Mouse (Mus musculus): ENCODE measurements at regions not wholly inside any gene's neighbourhood (a gene's known extent, or its start where the extent isn't known, plus 50 kb on each side); places are given as distances from the start of the nearest gene placed in this dataset.

DNA sequence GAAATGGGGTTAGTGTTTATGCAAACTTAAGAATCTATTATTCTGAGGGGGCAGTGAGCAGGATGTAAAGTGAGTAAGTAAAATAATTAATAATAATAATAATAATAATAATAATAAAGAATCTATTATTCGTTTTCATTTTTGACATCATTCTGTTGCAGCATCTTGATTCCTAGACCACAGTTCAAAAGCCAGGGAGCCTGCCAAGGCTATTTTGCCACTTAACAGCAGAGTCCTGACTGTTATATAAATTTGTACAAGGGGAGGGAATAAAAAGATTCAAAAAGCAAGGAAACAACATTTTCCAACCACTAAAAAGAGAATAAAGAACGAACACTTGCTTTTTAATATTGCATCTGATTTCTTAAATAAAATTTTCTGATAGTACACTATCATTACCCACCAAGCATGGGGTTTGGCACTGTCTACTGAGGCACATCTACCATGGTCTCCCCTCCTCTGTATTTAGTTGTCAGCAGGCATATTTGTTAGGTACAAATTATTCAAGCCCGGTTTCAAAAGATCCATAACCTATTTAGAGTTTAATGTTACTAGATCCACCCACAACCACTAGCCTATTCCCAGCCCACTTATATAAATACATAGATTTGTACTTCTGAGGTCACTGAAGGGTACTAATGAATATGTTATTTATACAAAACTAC is 228.8 kb upstream of the Zic4 start:
- no peak overlapping the region for H3K4me3 ChIP-seq (ENCODE audit: insufficient read depth, low read depth, low read length)
- DNase-seq (ENCODE audit: extremely low read depth, low read depth, low spot score), result no peak
- no peaks in the 10 kb centered on the region for H3K27me3 ChIP-seq (ENCODE audit: control insufficient read depth, insufficient read depth, low read length)
- H3K27ac ChIP-seq (replicated peaks; ENCODE audit: insufficient read depth, low read depth, low read length), result no peak overlapping the region
- 82% methylated on average over 3 of the region's 3 CpGs for WGBS
- no peak overlapping the region for H3K9ac ChIP-seq (ENCODE audit: low read depth, low read length)
- no peaks in the 10 kb centered on the region for H3K79me2 ChIP-seq (ENCODE audit: control insufficient read depth, insufficient read depth, low read length)
- H3K4me1 ChIP-seq (ENCODE audit: control insufficient read depth, insufficient read depth, low read length), result no peaks in the 10 kb centered on the region
- no peaks in the 10 kb centered on the region for H3K36me3 ChIP-seq (ENCODE audit: control insufficient read depth, insufficient read depth, low read length)
- TF ChIP-seq POLR2A (IDR thresholded peaks at IDR 0.05; ENCODE audit: extremely low read depth, insufficient read depth, low read length), result no peak
- no peak for TF ChIP-seq CTCF (IDR thresholded peaks at IDR 0.05; ENCODE audit: low read depth, low read length)

DNA sequence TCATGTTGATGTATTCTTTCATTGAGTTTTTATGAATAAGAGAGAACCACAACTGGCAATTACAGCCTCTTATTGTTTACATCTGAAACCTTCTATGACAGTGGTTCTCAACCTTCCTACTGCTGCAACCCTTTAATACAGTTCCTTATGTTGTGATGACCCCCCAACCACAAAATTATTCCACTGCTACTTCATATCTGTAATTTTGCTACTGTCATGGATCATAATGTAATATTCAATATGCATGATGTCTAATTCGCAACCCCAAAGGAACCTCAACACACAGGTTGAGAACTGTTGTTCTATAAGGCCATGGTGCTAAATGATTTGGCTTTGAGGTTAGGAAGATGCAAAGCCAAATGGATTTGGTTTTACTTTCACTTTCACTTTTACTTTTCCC is 227.9 kb upstream of the Zic4 start:
- Histone ChIP-seq H3K4me1 (ENCODE audit: control insufficient read depth, insufficient read depth, low read length) (no peaks in the 10 kb centered on the region), H3K9ac (ENCODE audit: low read depth, low read length) (no peak overlapping the region), H3K27me3 (ENCODE audit: control insufficient read depth, insufficient read depth, low read length) (no peaks in the 10 kb centered on the region), H3K36me3 (ENCODE audit: control insufficient read depth, insufficient read depth, low read length) (no peaks in the 10 kb centered on the region), H3K27ac (replicated peaks; ENCODE audit: insufficient read depth, low read depth, low read length) (no peak overlapping the region), H3K79me2 (ENCODE audit: control insufficient read depth, insufficient read depth, low read length) (no peaks in the 10 kb centered on the region), H3K4me3 (ENCODE audit: insufficient read depth, low read depth, low read length) (no peak overlapping the region)
- peak; percentile 46 for DNase-seq (ENCODE audit: extremely low read depth, low read depth, low spot score)
- no peak for TF ChIP-seq POLR2A (IDR thresholded peaks at IDR 0.05; ENCODE audit: extremely low read depth, insufficient read depth, low read length)
- no peak for TF ChIP-seq CTCF (IDR thresholded peaks at IDR 0.05; ENCODE audit: low read depth, low read length)
- WGBS, result 91% methylated on average over 1 of the region's 1 CpGs

DNA sequence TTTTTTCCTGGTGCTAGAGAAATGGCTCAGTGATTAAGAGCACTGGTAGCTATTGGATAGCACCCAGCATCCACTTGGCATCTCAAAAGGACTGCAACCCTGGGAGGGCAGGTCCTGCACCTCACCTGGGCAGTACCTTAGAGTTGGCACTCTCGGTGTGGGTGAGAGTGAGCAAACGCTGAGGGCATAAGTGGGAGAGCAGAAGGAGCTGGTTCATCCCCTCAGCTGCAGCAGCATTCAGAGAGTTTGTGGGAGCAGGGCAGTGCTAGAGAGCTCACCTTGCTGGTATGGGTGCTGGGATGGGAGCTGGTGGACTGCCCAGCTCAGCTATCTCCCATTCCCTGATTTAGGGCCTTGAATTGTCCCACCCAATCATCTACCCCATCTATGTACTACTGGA is 227.1 kb upstream of the Zic4 start:
- Histone ChIP-seq H3K79me2 (ENCODE audit: control insufficient read depth, insufficient read depth, low read length) (no peaks in the 10 kb centered on the region), H3K27me3 (ENCODE audit: control insufficient read depth, insufficient read depth, low read length) (no peaks in the 10 kb centered on the region), H3K4me3 (ENCODE audit: insufficient read depth, low read depth, low read length) (no peak overlapping the region), H3K9ac (ENCODE audit: low read depth, low read length) (no peak overlapping the region), H3K27ac (replicated peaks; ENCODE audit: insufficient read depth, low read depth, low read length) (no peak overlapping the region), H3K36me3 (ENCODE audit: control insufficient read depth, insufficient read depth, low read length) (no peaks in the 10 kb centered on the region), H3K4me1 (ENCODE audit: control insufficient read depth, insufficient read depth, low read length) (no peaks in the 10 kb centered on the region)
- TF ChIP-seq CTCF (IDR thresholded peaks at IDR 0.05; ENCODE audit: low read depth, low read length) (no peak), POLR2A (IDR thresholded peaks at IDR 0.05; ENCODE audit: extremely low read depth, insufficient read depth, low read length) (no peak)
- 88% methylated on average over 2 of the region's 2 CpGs for WGBS
- DNase-seq (ENCODE audit: extremely low read depth, low read depth, low spot score), result no peak

DNA sequence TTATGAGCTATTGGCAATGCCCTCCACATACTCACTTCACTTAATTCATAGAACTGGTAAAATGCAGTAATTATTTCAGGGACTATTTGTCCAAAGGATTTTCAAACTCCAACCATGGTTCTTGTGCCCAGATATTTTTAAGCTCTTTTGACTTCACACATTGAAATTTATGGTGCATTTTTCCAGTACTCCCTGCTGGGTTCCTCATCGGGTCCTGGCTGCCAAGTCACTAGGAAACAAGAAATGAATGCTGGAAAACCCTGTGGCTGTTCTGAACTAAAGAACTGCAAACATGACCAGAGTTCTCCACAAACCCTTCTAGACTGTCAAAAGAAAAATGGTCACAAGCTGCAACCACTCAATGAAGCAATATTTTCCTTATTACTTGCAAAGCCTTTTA is 221.6 kb upstream of the Zic4 start:
- Histone ChIP-seq H3K79me2 (ENCODE audit: control insufficient read depth, insufficient read depth, low read length) (no peaks in the 10 kb centered on the region), H3K27me3 (ENCODE audit: control insufficient read depth, insufficient read depth, low read length) (no peaks in the 10 kb centered on the region), H3K4me3 (ENCODE audit: insufficient read depth, low read depth, low read length) (no peak overlapping the region), H3K4me1 (ENCODE audit: control insufficient read depth, insufficient read depth, low read length) (no peaks in the 10 kb centered on the region), H3K27ac (replicated peaks; ENCODE audit: insufficient read depth, low read depth, low read length) (no peak overlapping the region), H3K36me3 (ENCODE audit: control insufficient read depth, insufficient read depth, low read length) (no peaks in the 10 kb centered on the region), H3K9ac (ENCODE audit: low read depth, low read length) (no peak overlapping the region)
- 72% methylated on average over 1 of the region's 1 CpGs for WGBS
- DNase-seq (ENCODE audit: extremely low read depth, low read depth, low spot score), result no peak
- TF ChIP-seq POLR2A (IDR thresholded peaks at IDR 0.05; ENCODE audit: extremely low read depth, insufficient read depth, low read length), result no peak
- TF ChIP-seq CTCF (IDR thresholded peaks at IDR 0.05; ENCODE audit: low read depth, low read length), result no peak

DNA sequence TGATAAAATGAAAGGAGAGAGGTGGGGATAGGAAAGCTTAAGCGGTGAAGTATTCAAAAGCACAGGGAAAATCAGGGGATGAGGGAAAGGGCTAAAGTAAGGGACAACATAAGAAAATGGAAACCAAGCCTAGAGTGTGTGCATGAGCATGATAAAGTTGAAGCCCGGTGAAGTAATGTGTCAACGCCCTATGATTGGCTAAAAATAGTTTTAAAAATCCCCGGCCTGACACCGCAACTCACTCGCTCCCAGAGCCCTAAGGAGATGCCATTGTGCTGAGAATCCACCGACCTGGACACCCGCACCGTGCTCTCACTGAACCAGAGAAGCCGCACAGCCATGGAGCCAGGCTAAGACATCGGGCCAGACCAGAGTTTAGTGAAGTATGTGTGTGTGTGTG is 210.3 kb upstream of the Zic4 start:
- H3K4me1 ChIP-seq (ENCODE audit: control insufficient read depth, insufficient read depth, low read length), result no peaks in the 10 kb centered on the region
- TF ChIP-seq CTCF (IDR thresholded peaks at IDR 0.05; ENCODE audit: low read depth, low read length), result no peak
- no peak for TF ChIP-seq POLR2A (IDR thresholded peaks at IDR 0.05; ENCODE audit: extremely low read depth, insufficient read depth, low read length)

DNA sequence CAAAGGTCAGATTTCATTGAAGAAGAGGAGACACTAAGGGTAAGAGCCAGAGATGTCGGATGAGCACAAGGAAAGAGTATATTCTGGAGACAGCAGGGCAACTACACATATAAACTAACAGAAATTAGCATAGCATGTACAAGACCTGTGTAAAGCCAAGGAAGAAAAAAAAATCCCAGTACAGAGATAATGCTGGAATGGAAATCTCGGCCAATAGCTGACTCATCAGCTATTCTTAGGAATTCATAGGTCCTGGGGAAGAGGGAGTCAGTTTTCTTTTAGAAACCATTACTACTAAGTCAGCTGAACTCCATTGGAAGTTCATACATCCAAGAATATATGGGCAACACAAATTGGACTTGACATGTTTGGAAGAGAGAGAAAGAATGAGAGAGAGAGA is 202.9 kb upstream of the Zic4 start:
- Histone ChIP-seq H3K27ac (replicated peaks; ENCODE audit: insufficient read depth, low read depth, low read length) (no peak overlapping the region), H3K27me3 (ENCODE audit: control insufficient read depth, insufficient read depth, low read length) (no peaks in the 10 kb centered on the region), H3K36me3 (ENCODE audit: control insufficient read depth, insufficient read depth, low read length) (no peaks in the 10 kb centered on the region), H3K4me1 (ENCODE audit: control insufficient read depth, insufficient read depth, low read length) (no peaks in the 10 kb centered on the region), H3K9ac (ENCODE audit: low read depth, low read length) (no peak overlapping the region), H3K79me2 (ENCODE audit: control insufficient read depth, insufficient read depth, low read length) (no peaks in the 10 kb centered on the region), H3K4me3 (ENCODE audit: insufficient read depth, low read depth, low read length) (no peak overlapping the region)
- TF ChIP-seq POLR2A (IDR thresholded peaks at IDR 0.05; ENCODE audit: extremely low read depth, insufficient read depth, low read length) (no peak), CTCF (IDR thresholded peaks at IDR 0.05; ENCODE audit: low read depth, low read length) (no peak)
- WGBS, result 65% methylated on average over 2 of the region's 2 CpGs
- no peak for DNase-seq (ENCODE audit: extremely low read depth, low read depth, low spot score)

More for the DNA sequence above, 210.3 kb upstream of the Zic4 start:
- Histone ChIP-seq H3K27ac (replicated peaks; ENCODE audit: insufficient read depth, low read depth, low read length) (no peak overlapping the region), H3K27me3 (ENCODE audit: control insufficient read depth, insufficient read depth, low read length) (no peaks in the 10 kb centered on the region), H3K4me3 (ENCODE audit: insufficient read depth, low read depth, low read length) (no peak overlapping the region), H3K9ac (ENCODE audit: low read depth, low read length) (no peak overlapping the region), H3K79me2 (ENCODE audit: control insufficient read depth, insufficient read depth, low read length) (no peaks in the 10 kb centered on the region), H3K36me3 (ENCODE audit: control insufficient read depth, insufficient read depth, low read length) (no peaks in the 10 kb centered on the region)
- 91% methylated on average over 11 of the region's 11 CpGs for WGBS
- no peak for DNase-seq (ENCODE audit: extremely low read depth, low read depth, low spot score)
